Mouse (Mus musculus) left cerebral cortex, postnatal 36 days (tissue): Measurements from ENCODE around the gene Gm5134. TPM values are rescaled to one million over a fixed set of nuclear protein-coding genes. Genes with fewer than 3 reads are reported as not detected.
A peak's percentile ranks its signal among the peaks of the same experiment; 100 is the strongest.

Source experiments
- DNase-seq, 2 experiments: peaks; one replicate each; pipeline ENCODE4 v3.0.0; 2021 to 2022; ENCODE audit warnings: low spot score in 2 of 2, mixed read lengths in 1 of 2
- intact Hi-C: fragments of 180-260 bp; cut with DNase I; formaldehyde crosslinking; loops from one replicate; pipeline ENCODE4 v1.15.1; 2025
- total RNA-seq, 2 experiments: library from RNA; stranded (reverse); gene quantifications; 2 replicates each; pipeline ENCODE4 v1.2.3; 2021

Gm5134 gene
- total RNA-seq: not detected

DNA sequence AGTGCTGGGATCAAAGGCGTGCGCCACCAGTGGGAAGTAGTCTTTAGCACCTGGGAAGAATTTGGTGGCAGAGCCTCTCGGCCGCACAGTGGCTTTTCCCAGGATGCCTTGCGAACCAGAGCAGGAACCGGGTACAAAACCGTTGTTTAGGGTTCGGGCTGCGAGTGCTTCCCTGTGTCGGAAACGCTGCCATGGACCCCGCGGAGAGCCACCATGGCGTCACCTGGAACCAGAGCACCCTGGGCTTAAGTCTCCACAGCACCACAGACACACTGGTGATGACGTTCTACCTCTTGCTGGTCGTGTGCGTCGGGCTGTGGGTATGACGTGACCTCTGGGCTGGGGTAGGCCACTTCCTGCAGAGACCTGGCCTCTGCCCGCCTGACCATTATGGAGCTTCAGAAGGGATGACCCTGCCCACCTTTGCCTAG is at the start of gene Gm5134:
Gene Gm5134, plus strand, starts transcription at position 134 of the 431 bp plus-strand sequence.
- intact Hi-C loops: loop anchor here (10.0 kb wide), 1 partner anchor 370 kb away; the partner anchor contains the start of gene Ggt5
- DNase-seq: no peak

DNA sequence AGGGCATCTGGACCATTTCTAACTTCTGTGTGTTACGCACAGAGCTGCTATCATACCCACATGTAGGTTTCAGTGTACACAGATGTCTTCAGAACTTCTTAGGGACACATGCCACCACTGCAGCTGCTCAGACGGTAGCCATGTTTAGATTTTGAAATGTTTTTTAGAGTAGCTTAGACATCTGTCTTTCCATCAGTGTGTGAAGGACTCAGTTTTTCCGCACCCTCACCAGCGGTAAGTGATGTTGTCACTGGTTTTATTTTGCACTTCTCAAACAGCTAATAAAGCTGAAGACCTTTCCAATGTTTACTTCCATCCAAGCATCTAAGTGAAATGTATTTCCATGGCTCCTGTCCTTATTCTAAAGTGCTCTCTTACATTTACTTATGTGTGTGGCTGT is 47.4 kb upstream of the Gm5134 start:
- DNase-seq: no peak
- intact Hi-C loops: no loop called here

DNA sequence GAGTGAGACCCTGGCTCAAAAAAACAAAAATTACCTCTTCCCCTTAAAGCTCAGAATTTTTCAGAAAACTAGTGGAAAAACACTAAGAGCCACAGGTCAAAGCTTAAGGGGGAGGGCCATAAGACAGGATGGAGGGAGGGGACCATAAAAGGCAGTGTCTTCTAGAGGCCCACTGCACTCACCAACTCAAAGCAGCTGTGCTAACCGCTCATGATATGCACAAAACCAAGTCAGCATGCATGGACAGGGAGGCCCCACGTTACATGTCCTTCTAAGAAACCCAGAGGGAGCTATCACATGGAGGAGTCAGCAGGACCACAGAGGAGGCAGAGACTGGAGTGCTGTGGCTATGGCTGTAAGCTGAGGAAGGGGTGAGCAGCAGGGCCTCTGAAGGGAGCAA is 43.6 kb upstream of the Gm5134 start:
- intact Hi-C loops: no loop called here
- no peak for DNase-seq

DNA sequence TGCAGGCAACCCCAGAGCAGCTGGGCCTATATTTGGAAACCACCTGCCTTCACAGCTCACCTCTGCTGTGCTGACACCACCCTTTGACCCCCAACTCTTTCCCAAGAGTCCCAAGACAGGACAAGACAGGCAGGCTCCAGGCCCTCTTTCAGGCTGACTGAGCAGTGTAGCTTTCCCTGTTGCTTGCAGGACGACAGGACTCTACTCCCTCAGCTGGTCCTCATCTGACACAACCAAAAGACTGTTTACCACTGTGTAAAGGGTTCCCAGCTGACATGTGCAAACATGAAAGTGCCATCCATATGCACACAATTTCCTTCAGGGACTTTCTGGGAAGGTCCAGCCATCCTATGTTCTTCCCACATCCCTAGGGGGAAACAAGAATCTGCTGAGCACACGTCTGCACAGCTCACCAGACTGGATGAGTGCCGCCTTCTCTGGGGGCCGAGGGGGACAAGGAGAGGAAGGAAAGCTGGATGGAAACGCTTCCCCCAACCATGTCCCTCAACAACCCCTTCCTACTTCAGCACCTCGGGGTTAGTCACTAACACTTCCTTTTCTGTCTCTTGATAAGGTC is 41.2 kb upstream of the Gm5134 start:
- intact Hi-C loops: no loop called here
- no peak for DNase-seq

DNA sequence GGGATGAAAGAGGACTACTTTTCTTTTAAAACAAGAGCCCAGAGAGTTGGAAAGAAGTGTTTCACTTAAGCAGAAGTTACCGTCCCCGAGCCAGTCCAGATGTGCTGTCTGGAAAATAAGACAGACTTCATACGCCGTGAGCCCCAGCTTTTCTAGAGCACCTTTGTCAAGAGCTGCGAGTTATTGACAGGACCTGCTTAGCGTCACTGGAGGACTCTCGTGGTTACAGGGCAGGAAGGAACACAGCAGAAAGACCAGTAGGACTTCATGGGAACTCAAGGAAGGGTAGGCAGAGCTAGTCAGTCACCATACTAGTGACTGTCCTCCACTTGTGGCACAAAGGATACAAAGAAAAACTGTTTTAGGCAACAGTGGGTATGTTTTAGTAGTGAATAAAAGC is 38.8 kb upstream of the Gm5134 start:
- intact Hi-C loops: no loop called here
- DNase-seq: no peak

DNA sequence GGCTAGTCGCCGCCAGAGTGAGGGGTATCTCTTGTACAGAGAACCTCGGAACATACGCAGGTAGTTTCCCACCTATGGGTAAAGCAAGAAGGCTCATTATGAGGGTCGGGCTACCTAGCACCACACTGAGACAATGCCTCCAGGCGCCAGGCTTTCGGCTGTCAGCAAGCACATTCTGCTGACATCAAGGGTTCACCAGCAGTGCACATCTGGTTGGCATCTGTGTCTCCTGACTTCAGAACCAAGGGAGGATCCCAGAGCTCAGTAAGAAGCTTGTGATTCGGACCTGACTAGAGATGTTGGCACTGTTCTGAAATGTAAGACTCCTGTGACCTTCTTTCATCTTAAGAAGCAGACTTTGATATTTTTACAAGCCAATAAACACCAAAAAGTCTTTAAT is 37.5 kb upstream of the Gm5134 start:
- no peak for DNase-seq
- intact Hi-C loops: no loop called here

DNA sequence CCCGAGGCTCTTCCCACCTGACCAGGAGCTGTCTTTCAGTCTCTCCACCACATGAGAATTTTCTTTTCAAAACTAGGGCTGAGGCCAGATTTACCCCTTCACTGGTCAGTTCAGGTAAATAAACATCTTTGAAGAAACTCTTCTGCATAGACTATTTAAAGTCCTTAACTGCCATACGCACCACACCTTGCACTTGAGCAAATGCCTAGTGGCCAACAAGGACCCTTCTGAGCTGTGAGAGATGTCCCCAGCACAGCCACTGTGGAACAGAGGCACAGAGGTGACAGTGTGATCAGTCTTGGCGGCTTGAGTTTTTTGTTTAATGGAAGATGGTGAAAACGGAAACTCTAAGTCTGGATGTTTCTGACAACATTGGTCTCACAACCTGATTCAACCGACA is 35.3 kb upstream of the Gm5134 start:
- intact Hi-C loops: no loop called here
- DNase-seq: no peak

DNA sequence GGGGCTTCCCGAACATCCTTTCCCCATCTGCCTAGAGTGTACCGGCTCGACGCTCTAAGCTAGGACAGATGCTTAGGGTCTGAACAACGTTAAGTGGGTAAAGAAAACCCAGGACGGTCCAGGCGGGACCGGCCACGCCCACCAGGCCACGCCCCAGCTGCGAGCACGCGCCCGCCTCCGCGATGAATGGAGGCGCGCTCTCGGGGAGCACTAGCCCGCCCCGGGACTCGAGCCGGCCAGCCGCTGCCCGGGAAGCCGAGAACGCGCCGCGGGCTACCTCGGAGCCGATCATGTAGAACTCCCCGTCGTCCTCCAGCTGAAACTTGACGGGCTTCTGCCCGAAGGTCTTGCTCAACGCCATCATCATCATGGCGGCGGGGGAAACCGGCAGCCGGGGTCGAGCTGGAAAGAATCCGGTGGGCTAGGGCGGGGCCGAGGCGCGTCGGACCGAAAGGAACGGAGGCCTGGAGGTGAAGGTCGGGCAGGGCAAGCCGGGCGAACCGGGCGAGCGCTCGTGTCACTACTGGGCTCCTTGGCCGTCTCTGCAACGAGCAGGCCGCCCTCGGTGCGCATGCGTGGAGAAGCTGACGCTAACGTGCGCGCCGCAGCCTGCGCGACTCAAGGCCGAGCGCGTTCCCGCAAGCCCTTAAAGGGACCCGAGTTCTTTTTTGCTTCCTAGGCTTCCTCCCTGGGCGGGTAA is 33.1 kb upstream of the Gm5134 start, which contains the start of gene Smarcb1:
Gene Smarcb1, minus strand, starts transcription at position 592 of the 700 bp plus-strand sequence.
- intact Hi-C loops: no loop called here
- peak; percentile 96 to 97 for DNase-seq

DNA sequence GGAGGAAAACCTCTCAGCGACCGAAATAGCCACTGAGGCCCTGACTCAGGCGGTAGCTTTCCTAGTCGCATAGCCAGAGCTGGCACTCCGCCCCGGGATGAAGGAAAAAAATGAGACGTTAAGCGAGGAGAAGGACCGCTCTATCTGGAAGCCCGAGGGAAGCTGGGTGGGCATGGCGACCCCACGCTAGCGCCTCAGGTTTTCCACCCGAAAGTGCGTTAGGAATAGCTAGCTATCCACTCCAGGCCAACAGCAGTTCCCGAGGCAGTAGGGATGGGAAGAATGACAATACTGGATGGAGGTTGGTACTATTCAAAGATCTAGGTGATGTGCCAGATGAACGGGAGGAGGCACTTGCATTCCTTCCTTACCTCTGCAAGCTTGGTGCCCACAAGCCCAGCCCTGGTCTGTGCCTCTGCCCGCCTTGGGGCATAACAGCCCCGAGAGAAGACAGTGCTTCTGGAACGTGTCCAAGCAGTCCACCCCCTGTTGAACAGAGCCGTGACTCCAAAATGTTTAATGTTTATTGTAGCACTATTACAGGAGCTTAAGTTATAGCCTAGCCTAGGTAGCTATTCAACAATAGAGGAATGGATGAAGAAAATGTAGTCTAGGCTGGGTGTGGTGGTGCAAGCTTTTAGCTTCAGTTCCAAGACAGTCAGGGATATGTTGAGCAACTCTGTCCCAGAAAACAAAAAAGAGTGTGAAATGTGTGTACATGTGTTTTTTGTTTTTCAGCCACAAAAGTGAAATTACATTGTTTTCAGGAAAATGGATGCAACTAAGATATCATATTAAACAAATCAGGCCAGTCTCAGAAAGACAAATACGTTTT is 32.4 kb upstream of the Gm5134 start:
- no peak for DNase-seq
- intact Hi-C loops: no loop called here

DNA sequence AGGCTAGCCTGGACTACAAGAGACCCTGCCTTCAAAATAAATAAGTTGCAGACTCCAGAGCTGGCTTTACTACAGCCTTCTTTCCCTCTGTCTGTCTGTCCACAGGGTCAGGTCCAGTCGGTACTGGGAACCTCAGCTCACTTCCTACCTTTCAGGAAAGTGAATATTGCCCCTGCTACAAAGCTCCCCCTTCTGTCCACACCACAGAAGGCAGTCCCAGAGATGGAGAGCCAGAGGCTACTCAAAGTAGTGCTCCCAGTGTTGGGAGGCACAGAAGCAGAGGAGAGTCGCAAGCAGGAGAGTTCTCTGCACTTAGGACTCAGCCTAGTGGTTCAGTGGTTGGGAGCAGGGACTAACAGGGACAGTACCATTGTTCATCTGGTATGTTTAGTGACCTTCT is 30.0 kb upstream of the Gm5134 start:
- no peak for DNase-seq
- intact Hi-C loops: no loop called here

DNA sequence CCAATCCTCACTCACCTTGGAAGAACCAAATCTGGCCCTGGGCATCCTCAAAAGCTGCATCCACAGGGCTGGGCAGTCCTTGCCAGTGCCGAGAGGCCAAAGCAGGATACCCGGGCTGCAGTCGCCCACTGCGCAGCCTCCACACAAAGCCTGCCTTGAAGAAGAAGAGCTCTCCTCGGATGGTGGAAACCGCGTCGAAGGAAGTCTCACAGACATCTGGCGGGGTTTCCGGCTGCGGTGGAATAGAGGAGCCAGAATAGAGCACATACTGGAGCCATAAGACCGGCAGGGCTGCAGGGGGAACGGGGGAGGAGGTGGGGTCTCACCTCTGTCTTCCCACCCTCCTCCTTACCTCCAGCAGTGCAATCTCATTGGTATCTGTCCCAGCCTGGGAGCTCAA is 27.9 kb upstream of the Gm5134 start:
- intact Hi-C loops: no loop called here
- DNase-seq: no peak

DNA sequence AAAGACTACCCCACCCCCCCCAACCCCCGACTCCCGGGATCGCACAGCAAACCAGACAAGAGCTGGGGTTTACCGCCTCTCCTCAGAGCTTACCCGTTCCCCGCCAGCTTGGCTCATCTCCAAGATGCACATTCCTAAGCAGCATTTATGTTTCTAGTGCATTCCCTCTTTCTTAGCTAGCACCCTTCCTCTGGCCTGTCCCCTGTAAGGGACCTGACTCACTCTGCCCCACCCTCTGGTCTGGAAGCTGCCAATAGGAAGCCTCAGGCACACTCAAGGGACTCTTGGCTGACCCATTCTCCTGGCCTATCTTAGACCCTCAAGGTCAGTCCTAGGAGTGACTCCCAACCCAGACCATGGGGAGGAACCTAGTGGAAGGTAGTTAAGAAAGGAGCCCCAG is 24.0 kb upstream of the Gm5134 start:
- intact Hi-C loops: no loop called here
- DNase-seq: no peak

DNA sequence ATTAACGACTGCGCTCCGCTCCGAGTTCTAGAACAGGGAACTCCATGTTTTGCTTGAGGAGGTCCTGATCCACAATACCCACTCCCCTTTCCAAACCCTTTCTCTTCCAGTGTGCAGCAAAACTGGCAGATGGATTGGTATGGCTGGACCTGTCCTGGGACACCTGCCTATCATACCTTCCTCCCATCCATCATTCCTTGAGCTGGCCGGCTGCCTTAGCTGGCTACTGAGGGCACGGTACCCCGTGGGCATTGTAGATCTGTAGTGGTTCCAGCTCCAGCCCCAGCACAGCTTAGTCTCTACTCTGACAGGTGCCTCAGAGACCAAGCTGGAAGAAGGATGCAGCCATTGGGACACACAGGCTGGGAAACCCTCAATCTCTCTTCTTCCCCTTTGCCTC is 23.0 kb upstream of the Gm5134 start:
- intact Hi-C loops: no loop called here
- no peak for DNase-seq

DNA sequence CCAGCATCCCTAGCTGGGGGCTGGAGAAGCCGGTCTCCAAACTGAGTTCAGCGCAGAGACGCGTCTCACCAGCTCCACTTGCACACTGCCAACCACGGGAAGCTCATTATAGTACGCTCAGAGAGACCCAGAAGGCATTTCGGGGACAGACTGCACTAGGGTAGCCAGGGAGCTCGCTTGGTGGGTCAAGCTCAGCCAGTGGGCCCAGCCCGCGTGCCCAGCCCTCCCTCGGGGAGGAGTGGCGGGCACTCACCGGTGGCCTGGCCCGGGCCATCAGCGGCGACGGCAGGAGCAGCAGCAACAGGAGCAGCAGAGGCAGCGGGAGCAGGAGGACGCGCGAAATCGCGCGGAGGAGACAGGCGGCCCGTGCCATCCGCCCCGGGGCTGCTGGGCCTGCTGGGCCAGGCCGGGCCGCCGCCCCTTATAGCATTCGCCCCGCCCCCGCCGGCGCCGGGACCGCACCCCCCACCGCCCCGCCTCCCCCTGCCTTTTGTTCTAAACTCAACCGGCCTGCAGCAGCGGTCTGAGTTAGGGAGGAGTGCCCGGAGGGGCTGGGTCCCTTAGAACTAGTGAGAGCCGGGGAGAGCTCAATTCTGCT is 22.1 kb upstream of the Gm5134 start:
- no peak for DNase-seq

DNA sequence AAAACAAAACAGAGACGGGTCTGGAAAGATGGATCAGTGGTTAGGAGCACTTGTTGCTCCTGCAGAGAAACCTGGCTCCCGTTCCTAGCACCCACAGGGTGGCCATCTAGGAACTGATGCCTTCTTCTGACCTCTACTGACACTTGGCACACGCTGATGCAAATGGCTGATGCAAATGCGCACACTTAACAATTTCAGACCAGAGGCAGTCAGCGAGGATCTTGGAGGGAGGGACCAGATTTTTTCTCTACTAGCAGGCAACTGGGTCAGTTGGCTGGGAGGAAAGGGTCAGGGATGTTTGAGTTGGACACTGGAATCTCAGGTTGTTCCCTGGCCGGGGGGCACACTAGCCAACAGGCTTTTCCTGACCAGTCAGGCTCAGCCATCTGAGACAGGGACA is 21.4 kb upstream of the Gm5134 start, which contains the start of gene Chchd10:
Gene Chchd10, plus strand, starts transcription at position 240 of the 400 bp plus-strand sequence.
- intact Hi-C loops: no loop called here
- no peak for DNase-seq

More for the DNA sequence above, 22.1 kb upstream of the Gm5134 start:
- intact Hi-C loops: no loop called here

DNA sequence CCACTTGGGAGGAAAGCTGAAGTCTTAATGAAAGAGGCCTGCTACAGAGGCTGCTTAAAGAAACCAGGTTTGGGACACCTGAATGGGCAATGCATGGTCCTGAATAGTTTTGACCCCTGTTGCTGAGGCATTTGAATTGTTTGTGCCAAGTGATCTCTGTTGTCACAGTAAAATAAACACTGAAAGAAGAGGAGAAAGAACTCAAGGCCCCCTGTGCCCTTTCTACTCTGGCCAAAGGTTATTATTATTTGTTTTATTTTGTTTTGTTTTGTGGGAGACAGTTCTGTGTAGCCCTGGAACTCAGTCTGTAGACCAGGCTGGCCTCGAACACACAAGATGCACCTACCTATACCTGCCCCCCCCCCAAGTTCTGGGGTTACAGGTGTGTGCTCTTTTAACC is 19.3 kb upstream of the Gm5134 start:
- intact Hi-C loops: loop anchor here (5.0 kb wide), 1 partner anchor 38 kb away; no protein-coding TSS in a partner anchor
- DNase-seq: no peak

DNA sequence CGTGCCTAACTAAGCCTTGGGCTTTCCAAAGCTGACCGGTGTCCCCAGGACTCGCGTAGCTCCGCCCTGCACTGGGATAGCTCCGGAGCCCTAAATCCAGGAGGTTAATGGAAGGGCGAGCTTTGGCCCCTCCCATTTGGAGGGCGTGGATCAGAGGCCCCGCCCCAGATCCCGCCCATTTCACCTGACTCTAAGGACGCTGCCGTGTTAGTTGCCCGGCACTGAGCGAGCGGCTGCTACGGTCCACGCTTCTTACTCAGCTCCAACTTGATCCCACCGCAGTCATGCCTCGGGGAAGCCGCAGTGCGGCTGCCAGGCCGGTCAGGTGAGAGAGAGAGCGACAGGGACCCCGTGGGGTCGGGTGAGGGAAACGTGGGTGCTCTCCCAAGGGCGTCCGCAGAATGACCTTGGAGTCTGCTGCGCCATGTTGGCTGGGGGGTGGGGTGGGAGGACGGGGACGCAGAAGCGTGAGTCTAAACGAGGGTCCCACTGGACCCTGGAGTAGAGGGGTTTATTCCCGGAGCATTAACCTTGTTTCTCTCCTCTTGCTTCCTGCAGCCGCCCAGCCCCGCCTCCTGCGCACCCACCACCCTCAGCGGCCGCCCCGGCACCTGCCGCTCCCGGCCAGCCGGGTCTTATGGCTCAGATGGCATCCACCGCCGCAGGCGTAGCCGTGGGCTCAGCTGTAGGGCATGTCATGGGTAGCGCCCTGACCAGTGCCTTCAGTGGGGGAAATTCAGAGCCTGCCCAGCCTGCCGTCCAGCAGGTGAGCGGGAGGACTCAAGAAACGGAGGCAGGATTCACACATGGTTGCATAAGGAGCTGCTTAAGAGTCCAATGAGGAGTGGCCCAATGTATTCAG is 18.4 kb upstream of the Gm5134 start, which contains the start of gene Mmp11:
Gene Mmp11, minus strand, starts transcription at position 817 of the 862 bp plus-strand sequence.
- intact Hi-C loops: loop anchor here (5.0 kb wide), 1 partner anchor 39 kb away; no protein-coding TSS in a partner anchor
- DNase-seq: peak; percentile 76 to 81

DNA sequence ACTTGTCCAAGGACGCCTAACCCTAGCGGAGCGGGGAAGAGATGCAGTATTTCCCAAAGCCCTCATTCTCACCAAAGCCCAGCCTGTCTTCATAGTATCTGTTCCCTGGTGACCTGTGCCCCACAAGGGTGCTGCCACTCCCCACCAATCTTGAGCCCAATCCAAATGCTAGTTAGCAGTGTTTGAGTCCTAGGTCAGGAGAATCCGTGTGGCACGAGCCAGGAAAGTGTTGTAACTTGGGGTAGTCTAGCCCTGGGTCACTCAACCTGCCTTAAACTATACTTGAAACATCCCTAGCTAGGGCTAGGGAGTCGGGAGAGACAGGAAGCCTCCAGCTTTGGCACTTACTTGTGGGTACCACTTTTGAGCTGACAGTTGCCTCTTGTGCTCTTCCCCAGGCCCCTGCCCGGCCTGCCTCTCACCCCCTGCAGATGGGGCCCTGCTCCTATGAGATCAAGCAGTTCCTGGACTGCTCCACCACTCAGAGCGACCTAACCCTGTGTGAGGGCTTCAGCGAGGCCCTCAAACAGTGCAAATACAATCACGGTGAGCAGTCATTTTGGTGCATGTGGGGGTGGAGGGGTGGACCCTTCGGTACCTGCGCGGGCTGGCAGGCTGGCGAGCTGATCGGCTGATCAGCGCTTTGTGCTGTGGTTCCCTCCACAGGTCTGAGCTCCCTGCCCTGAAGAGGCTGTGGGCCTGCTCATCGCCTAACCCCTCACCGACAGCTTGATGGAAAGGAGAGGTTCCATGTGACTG is 17.2 kb upstream of the Gm5134 start:
- DNase-seq: no peak
- intact Hi-C loops: loop anchor here (5.0 kb wide), 1 partner anchor 40 kb away; no protein-coding TSS in a partner anchor
